Mouse (Mus musculus): ENCODE data around the gene Slc25a36. TPM values are rescaled to one million over a fixed set of nuclear protein-coding genes. Genes with fewer than 3 reads are reported as not detected.
A peak's percentile ranks its signal among the peaks of the same experiment; 100 is the strongest.

The Slc25a36 gene
- 56.2 and 59.7 TPM in 2 replicates for polyA plus RNA-seq (2012; rRNA removed)

DNA sequence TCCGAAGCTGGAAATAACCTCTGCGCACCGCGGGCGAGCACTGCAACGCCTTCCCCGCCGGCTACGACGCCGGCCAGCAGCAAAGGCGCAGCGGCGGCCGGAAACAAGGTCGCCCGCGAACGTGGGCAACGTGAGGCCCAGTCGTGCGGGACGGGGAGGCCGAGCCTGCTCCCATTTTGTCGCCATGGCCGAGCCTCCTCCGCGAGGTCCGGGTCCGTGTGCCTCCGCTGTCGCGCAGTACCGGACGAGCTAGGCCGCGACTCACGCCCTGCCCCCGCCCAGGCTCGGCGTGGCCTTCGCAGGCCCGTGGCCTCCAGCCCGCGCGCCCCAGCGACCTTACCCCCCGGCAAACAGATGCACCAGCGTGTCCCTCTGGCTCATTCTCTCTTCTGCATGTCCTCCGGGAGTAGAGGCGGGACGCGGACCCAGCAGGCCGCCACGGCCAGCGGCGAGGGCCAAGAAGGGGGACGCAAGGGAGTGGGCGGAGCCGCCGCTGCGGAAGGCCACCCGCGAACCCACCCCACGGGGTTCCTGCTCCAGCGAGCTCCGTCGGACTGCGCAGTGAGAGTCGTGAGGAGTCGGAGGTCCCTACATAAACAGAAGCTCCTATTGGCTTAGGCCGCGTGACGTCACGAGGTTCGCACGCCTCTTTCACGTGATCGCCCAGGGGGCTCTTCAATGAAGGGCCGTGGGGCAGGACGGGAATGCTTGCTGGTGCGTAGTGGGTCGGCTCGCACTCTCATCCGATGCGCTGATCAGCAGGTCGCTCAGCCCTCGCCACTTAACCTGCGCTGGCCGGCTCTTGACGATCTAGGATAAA lies at the start of gene Slc25a36:
Gene Slc25a36, minus strand, starts transcription at position 587 of the 820 bp plus-strand sequence.
- DNase-seq (ENCODE audit: low spot score), result peak; percentile 93

DNA sequence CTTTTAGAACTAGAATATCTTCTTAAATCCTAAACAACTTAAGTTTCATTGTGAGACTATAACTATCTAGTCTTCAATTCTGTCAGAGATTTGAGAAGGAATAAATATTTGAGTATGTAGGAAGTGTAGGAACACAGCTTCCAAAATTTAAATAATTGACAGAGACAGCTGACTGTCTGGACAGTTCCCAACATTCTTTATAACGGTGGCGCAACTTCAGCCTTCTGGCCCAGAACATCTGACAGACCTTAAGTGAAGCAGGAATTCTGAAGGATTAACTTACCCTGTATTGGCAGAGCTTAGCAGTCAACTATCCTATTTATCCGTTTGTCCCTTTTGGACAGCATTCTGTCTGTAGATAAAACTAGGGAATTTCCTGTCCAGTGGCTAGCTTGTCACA lies 47.5 kb upstream of the Slc25a36 start:
- no peak for DNase-seq (ENCODE audit: low spot score)

- no peak for DNase-seq (ENCODE audit: low spot score)
Observed at GRCm38 (mm10) chr9:97155981-97156380, 45.0 kb upstream of the Slc25a36 start.

DNA sequence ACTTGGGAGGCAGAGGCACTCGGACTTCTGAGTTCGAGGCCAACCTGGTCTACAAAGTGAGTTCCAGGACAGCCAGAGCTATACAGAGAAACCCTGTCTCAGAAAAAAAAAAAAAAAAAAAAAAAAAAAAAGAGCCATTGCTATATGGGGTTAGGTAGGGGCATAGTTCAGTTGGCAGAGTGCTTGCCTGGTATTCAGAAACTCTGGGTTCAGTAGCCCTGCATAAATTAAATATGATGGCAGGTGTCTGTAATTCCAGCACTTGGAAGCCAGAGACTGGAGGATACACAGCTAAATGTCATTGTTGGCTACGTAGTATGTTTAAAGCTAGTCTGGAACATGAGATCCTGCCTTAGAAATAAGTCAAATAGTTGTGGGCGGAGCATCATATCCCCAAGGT lies 44.0 kb upstream of the Slc25a36 start:
- DNase-seq (ENCODE audit: low spot score), result no peak

- no peak for DNase-seq (ENCODE audit: low spot score)
Observed at GRCm38 (mm10) chr9:97153006-97153405, 42.0 kb upstream of the Slc25a36 start.

DNA sequence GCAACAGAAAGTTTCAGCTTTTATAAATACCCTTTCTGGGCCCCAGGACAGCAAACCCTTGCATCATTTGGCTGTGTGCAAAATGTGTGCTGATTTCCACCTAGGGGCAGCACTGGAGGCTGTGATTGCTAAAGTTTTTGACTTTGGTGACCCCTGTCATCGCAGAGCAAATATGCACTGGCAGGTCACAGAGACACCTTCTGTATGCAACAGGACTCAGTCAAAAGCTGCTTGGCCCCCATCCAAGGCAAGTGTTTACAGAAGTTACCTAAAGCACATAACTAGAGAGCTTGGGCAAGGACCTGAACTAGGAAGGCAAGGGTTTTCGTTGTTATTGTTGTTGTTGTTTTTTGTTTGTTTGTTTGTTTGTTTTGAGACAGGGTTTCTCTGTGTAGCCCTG lies 36.3 kb upstream of the Slc25a36 start:
- DNase-seq (ENCODE audit: low spot score), result no peak

GRCm38 (mm10) chr9:97145351-97145750 lies 34.4 kb upstream of the Slc25a36 start:
- no peak for DNase-seq (ENCODE audit: low spot score)

- DNase-seq (ENCODE audit: low spot score), result no peak
Observed at GRCm38 (mm10) chr9:97143416-97143815, 32.5 kb upstream of the Slc25a36 start.

DNA sequence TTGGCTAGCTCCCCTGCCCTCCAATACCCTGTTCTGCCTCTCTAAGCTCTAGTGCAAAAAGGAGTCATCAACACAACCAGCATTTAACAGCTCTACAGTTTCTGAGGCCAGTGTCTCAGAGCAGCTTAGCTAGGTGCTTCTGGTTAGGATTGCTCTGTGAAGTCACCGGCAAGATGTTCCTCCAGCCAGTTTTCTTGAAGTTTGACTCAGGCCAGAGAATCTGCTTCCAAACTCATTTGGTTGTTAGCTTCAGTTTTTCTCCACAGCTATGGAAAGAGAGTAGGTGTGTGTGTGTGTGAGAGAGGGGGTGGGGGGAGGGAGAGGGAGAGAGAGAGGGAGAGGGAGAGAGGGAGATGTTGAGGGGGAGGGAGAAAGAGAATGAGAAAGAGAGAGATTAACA lies 31.6 kb upstream of the Slc25a36 start:
- DNase-seq (ENCODE audit: low spot score), result no peak

GRCm38 (mm10) chr9:97141723-97142122 lies 30.8 kb upstream of the Slc25a36 start:
- no peak for DNase-seq (ENCODE audit: low spot score)

- DNase-seq (ENCODE audit: low spot score), result no peak
Observed at GRCm38 (mm10) chr9:97140145-97140932, 29.4 kb upstream of the Slc25a36 start.

DNA sequence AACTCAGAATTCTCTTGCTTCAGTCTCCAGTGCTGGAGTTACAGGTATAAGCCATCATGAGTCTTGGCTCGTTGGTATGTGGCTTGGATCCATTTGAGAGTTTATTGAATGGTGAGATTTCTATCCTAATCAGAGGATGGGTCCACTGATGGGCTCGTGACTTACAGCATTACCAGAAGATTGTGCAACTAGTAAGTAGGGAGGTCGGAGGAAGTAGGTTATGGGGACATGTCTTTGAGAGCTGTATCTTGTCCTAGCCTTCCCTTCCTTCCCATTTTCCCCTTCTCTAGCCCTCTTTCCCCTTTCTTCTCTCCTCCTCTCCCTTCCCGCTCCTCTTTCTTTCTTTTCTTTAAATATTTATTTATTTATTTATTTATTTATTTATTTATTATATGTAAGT lies 26.7 kb upstream of the Slc25a36 start:
- DNase-seq (ENCODE audit: low spot score), result no peak

- no peak for DNase-seq (ENCODE audit: low spot score)
Observed at GRCm38 (mm10) chr9:97137116-97137515, 26.2 kb upstream of the Slc25a36 start.

DNA sequence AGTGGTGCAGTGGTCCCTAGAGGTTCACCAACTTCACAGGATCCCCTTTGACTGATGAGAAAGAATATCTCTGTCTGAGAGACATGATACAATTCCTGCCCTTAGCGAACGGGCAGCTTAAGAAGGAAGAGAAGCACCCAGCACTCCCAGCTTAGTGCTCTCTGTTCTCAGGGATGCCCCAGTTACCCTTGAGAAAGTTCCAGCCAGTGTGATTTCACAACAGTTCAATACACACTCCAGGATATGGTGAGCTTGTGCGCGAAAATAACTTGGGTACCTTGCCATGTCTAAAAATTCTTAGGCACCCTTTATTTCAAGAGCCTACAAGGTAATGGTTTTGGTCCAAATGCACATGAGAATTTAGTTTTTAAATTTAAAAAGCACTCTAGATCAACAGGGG lies 24.9 kb upstream of the Slc25a36 start:
- DNase-seq (ENCODE audit: low spot score), result no peak

- DNase-seq (ENCODE audit: low spot score), result no peak
Observed at GRCm38 (mm10) chr9:97133178-97133577, 22.2 kb upstream of the Slc25a36 start.

DNA sequence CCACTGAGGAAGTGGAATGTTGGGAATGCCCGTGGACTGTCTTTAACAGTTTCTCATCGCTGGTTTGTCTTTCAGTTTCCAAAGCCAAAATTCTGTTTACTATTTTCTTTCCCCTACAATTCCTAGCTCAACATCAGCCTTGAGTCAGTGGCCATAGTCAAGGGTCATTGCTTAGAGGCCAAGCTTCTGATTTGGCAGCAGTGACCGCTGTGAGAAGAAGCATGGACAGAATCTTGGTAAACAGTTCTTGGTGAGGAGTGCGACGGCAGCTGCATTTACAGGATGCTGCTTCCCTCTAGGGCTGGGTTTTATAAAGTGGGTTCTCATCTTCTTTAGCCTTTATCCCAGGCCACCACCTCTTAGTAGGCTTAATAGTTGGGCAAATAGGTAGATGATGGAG lies 19.0 kb upstream of the Slc25a36 start:
- DNase-seq (ENCODE audit: low spot score), result no peak

- DNase-seq (ENCODE audit: low spot score), result no peak
Observed at GRCm38 (mm10) chr9:97123934-97124692, 13.2 kb upstream of the Slc25a36 start.

DNA sequence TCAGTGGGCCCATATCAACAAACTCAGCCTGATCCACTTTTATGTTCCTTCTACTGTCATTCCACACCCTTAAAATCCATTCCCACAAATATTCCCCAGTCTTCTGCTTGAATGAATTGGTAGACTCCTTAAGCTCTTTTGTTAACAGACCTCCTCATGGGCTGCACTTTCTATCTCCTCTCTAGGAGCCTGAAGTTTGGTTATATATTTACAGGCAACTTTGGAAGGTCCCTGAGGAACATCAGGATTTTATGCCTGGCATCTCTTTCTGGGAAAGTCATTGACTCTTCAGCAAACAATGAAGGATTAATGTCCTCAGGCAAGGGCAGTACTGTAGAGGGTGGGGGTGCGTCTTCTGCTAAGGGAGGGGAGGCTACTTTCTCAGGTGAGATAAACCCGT lies 10.5 kb upstream of the Slc25a36 start:
- DNase-seq (ENCODE audit: low spot score), result no peak

DNA sequence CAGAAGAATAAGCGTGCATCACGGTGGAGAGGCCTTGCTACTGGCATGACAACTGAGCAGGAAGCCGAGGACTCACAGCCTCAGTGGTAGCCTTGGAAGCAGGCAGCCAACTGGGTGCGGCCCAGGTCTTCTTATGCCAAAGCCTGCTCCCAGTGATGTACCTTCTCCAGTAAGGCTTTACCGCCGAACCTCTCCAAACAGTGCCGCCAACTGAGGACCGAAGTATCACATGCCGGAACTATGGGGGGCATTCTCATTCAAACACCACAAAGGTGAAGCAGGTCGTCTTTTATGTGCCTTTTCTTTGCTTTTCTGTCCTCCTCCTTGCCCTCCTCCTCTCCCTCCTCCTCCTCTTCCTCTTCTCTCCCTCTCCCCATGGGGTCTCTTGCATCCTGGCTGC lies 3.3 kb upstream of the Slc25a36 start:
- no peak for DNase-seq (ENCODE audit: low spot score)

GRCm38 (mm10) chr9:97113555-97113929 lies 2.6 kb upstream of the Slc25a36 start:
- no peak for DNase-seq (ENCODE audit: low spot score)

- DNase-seq (ENCODE audit: low spot score), result no peak
Observed at GRCm38 (mm10) chr9:97112797-97113554, 2.0 kb upstream of the Slc25a36 start.

- no peak for DNase-seq (ENCODE audit: low spot score)
Observed at GRCm38 (mm10) chr9:97112238-97112637, 1.3 kb upstream of the Slc25a36 start.
